Mouse (Mus musculus) hindbrain, embryonic 15.5 days (tissue): ENCODE results near the gene Rph3al. TPM values are rescaled to one million over a fixed set of nuclear protein-coding genes. Genes with fewer than 3 reads are reported as not detected.

Experiments used
- ATAC-seq: fragments of 200-750 bp; cut with Nextera tagmentation; 2 replicates; pipeline ENCODE4 v1.8.0; 2017; ENCODE audit warnings: low read depth, moderate number of reproducible peaks, moderate TSS enrichment; ENCODE audit not compliant: low FRiP score
- H3K27ac ChIP-seq: fragments of 300-500 bp; sonication (generic); replicated peaks from 2 replicates; pipeline ENCODE4 v1.5.1; 2015; ENCODE audit warnings: mild to moderate bottlenecking, inconsistent platforms
- H3K27me3 ChIP-seq: fragments of 300-500 bp; sonication (generic); 2 replicates; pipeline ENCODE4 v1.6.1; 2015; ENCODE audit warnings: control low read depth, inconsistent platforms
- H3K36me3 ChIP-seq: fragments of 300-500 bp; sonication (generic); 2 replicates; pipeline ENCODE4 v1.6.1; 2015; ENCODE audit warnings: control low read depth, inconsistent platforms
- H3K4me1 ChIP-seq: fragments of 300-500 bp; sonication (generic); replicated peaks from 2 replicates; pipeline ENCODE4 v1.6.1; 2015; ENCODE audit warnings: control low read depth, inconsistent platforms
- H3K4me2 ChIP-seq: fragments of 300-500 bp; sonication (generic); 2 replicates; pipeline ENCODE4 v1.6.1; 2015; ENCODE audit warnings: moderate library complexity, mild to moderate bottlenecking, inconsistent platforms
- H3K4me3 ChIP-seq: fragments of 300-500 bp; sonication (generic); 2 replicates; pipeline ENCODE4 v1.5.1; 2015; ENCODE audit warnings: mild to moderate bottlenecking, inconsistent platforms
- H3K9ac ChIP-seq: fragments of 300-500 bp; sonication (generic); 2 replicates; pipeline ENCODE4 v1.6.1; 2015; ENCODE audit warnings: inconsistent platforms
- H3K9me3 ChIP-seq: fragments of 300-500 bp; sonication (generic); 2 replicates; pipeline ENCODE4 v1.6.1; 2016; ENCODE audit warnings: control low read depth, inconsistent platforms
- WGBS: fragments of 180-500 bp; shearing (Covaris S2); methylation state at CpG from one replicate; pipeline ENCODE4 v1.1.7; 2015; 5-methylcytosine and 5-hydroxymethylcytosine counted together
- polyA plus RNA-seq: library from polyadenylated mRNA; unstranded; fragments of >200 nt; fragmentation: Nextera tagmentation; extraction: Ambion mirVana; gene quantifications from 2 replicates; pipeline ENCODE4 v1.2.1, GENCODE M21; 2015

The Rph3al gene
- polyA plus RNA-seq, 1 experiment from 2014 or later, result 3.1 TPM

DNA sequence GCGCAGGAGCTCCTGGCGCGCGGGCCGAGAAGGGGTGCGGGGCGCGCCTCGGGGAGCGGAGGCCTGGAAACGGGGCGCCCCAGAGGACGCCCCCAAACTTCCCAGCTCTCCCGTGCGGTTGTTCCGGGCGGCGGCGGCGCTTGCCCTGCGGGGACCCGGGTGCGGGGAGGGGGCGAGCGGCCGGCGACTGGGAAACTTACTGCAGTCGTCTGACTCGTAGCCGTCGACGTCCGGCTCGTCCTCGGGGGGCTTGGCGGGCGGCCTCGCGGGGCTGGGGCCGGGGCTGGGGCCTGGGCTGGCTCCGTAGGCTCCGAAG, 142.9 kb downstream of the Rph3al start:
- H3K27me3 ChIP-seq, result peaks cover 50% of the 10 kb centered on the region
- no peaks in the 10 kb centered on the region for H3K9me3 ChIP-seq
- WGBS, result 2% methylated on average over 41 of the region's 42 CpGs
- H3K4me3 ChIP-seq, result peak overlapping the region; percentile 53
- H3K9ac ChIP-seq, result peak overlapping the region; percentile 31
- peaks cover 36% of the 10 kb centered on the region for H3K4me1 ChIP-seq
- no peak overlapping the region for H3K27ac ChIP-seq
- H3K4me2 ChIP-seq, result peak overlapping the region; percentile 67
- no peaks in the 10 kb centered on the region for H3K36me3 ChIP-seq
- ATAC-seq, result no peak

DNA sequence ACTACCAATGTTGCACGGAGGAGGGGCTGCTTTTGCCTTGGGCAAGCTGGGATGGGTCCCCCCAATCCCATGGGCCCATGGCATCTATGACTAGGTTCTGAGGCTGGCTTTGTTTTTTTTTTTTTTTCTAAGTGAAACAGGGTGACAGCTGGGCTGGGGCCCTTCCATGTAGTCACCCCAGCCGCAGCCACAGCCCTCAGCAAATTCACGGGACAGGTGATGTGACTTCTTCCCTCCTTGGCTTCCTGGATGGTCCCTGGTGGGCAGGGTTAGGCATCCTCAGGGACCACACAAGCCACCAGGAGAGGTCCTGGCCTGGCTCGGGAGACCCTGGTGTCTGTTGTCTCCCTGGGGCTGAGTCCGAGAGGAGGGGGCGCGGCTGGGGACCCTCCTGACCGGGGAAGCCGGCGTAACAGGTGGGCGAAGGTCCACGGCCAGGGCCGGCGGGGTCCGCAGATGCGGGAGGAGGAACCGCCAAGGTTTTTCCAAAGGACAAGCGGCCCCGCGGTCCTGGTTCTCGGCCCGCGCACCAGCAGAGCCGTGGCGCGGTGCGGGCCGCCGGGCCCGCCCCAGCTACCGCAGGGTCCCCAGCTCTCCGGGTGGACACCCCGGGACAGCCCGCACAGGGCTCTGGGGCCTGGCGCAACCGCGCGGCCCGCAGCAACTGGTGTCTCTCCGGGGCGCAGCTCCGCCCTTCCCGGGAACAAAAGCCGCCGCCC, 143.5 kb downstream of the Rph3al start:
- ATAC-seq, result peak; percentile 19; the same call in 1 of the 2 replicates
- H3K9ac ChIP-seq, result peak overlapping the region; percentile 31
- H3K4me2 ChIP-seq, result peak overlapping the region; percentile 67
- H3K9me3 ChIP-seq, result no peaks in the 10 kb centered on the region
- 7% methylated on average over 44 of the region's 45 CpGs for WGBS
- H3K27ac ChIP-seq, result no peak overlapping the region
- no peaks in the 10 kb centered on the region for H3K36me3 ChIP-seq
- H3K4me1 ChIP-seq, result peaks cover 34% of the 10 kb centered on the region
- H3K4me3 ChIP-seq, result peak overlapping the region; percentile 53
- H3K27me3 ChIP-seq, result peaks cover 50% of the 10 kb centered on the region

DNA sequence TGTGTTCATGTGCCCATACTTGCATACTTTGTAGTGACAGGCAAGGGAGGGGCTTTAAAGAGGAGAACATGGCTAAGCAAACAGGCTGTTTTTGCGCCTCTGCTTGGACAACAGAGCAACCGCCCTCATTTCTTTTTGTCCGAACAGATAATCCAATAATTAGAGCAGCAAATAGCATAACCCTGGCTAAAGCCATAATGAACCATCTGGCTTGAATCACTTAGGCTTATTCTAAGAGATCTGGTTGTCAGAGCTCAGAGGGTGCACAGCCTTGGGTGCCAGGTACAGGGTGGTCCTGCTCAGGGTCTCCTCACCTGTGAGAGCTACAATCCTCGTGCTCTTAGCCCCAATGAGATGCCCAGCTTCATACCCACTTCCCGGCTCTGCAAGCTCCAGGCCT, 144.9 kb downstream of the Rph3al start:
- Histone ChIP-seq H3K9ac (no peak overlapping the region), H3K27ac (no peak overlapping the region), H3K36me3 (no peaks in the 10 kb centered on the region), H3K27me3 (peaks cover 50% of the 10 kb centered on the region), H3K4me2 (0 out of 2 replicates have a peak overlapping the region, but pooled peaks have one; percentile 67), H3K4me1 (peaks cover 31% of the 10 kb centered on the region), H3K4me3 (no peak overlapping the region), H3K9me3 (no peaks in the 10 kb centered on the region)
- ATAC-seq, result no peak
- 73% methylated on average over 5 of the region's 5 CpGs for WGBS

DNA sequence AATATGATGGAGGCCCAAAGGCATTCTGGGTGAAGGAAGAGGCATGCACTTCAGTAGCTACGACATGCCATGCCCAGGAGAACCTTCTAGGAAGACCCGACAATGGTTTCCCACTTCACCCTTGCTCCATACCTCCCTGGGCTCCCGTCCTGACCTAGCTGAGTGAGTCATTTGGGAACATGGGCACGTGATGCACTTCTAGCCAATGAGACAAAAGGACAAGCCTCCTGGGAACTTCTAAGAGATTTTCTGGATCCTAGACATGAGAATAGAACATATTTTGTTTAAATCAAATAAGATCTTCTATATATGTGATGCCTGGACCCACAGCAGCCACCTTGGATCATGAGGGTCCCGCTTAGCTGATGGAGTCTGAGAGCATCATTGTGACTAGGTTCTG, 145.7 kb downstream of the Rph3al start:
- no peak for ATAC-seq
- H3K9ac ChIP-seq, result no peak overlapping the region
- no peaks in the 10 kb centered on the region for H3K9me3 ChIP-seq
- peaks cover 42% of the 10 kb centered on the region for H3K27me3 ChIP-seq
- no peak overlapping the region for H3K4me2 ChIP-seq
- no peak overlapping the region for H3K27ac ChIP-seq
- 79% methylated on average over 5 of the region's 5 CpGs for WGBS
- H3K4me1 ChIP-seq, result peaks cover 31% of the 10 kb centered on the region
- H3K36me3 ChIP-seq, result no peaks in the 10 kb centered on the region
- H3K4me3 ChIP-seq, result no peak overlapping the region

DNA sequence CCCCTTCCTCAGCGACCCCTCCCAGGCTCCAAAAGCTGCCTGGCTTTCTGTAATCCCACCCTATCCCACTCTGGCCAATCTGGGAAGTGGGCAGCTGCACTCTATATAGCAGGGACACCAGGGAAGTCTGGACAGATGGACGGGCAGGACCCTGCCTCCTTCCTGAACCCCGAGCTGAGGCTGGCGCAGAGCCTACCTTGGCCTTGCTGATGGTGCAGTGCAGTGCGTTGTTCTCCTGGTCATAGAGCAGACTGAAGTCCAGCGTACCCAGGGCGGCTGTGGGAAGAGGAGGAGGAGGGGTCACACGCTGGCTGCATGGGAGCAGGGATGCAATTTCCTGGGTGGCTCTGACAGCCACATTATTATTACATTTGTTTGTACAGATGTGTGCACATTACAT, 152.3 kb downstream of the Rph3al start:
- no peaks in the 10 kb centered on the region for H3K27me3 ChIP-seq
- no peak overlapping the region for H3K27ac ChIP-seq
- 80% methylated on average over 8 of the region's 8 CpGs for WGBS
- no peaks in the 10 kb centered on the region for H3K9me3 ChIP-seq
- no peak overlapping the region for H3K9ac ChIP-seq
- no peaks in the 10 kb centered on the region for H3K36me3 ChIP-seq
- H3K4me1 ChIP-seq, result no peaks in the 10 kb centered on the region
- H3K4me2 ChIP-seq, result no peak overlapping the region
- no peak overlapping the region for H3K4me3 ChIP-seq
- no peak for ATAC-seq

DNA sequence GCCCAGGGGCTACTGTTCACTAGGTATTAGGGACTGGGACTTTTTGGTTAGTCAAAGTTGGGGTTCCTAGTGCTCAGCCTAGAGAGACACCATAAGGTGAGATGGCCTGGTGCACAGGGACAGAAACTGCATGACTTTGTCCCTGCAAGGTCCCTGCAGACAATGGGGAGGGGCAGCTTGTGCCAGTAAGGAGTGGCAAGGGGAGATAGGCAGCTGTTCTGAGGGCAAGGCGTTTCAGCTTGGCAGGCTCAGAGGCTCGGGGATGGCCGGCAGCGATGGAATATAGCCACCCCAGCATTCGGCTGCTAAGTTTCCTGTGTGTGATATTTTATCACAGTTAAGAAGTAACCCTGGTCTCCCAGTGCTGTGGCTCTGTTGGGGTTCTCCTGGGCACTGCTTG, 154.4 kb downstream of the Rph3al start:
- no peaks in the 10 kb centered on the region for H3K4me1 ChIP-seq
- no peaks in the 10 kb centered on the region for H3K27me3 ChIP-seq
- H3K9ac ChIP-seq, result no peak overlapping the region
- H3K9me3 ChIP-seq, result no peaks in the 10 kb centered on the region
- no peak for ATAC-seq
- 86% methylated on average over 5 of the region's 5 CpGs for WGBS
- H3K4me2 ChIP-seq, result no peak overlapping the region
- H3K4me3 ChIP-seq, result no peak overlapping the region
- 0 out of 2 replicates have a peak, but pooled peaks cover 4% of the 10 kb centered on the region for H3K36me3 ChIP-seq
- no peak overlapping the region for H3K27ac ChIP-seq

DNA sequence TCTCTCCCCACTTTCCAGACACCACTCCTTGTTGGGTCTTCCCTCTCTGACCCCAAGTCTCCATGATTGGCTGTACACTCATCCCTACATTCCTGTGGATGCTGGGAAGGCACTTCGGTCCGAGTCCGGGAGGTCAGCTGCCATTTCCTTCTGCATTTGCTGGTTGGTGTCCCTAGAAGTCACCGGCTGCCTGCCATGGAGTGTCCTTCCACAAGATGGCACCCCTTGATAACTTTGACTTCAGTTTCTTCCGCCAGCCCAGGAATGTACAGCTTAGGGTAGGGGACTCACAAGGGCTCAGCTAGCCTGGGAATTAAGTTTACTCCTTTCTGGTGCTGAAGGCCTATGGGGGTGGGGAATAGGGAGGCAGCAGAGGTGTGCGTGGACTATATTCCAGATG, 156.3 kb downstream of the Rph3al start:
- H3K27me3 ChIP-seq, result no peaks in the 10 kb centered on the region
- H3K36me3 ChIP-seq, result 0 out of 2 replicates have a peak, but pooled peaks cover 4% of the 10 kb centered on the region
- no peaks in the 10 kb centered on the region for H3K9me3 ChIP-seq
- peak; percentile 66; the same call in 1 of the 2 replicates for ATAC-seq
- H3K27ac ChIP-seq, result no peak overlapping the region
- no peak overlapping the region for H3K4me3 ChIP-seq
- 27% methylated on average over 6 of the region's 6 CpGs for WGBS
- H3K4me2 ChIP-seq, result no peak overlapping the region
- H3K9ac ChIP-seq, result no peak overlapping the region
- H3K4me1 ChIP-seq, result no peaks in the 10 kb centered on the region

Other genes starting within 250 kb of the Rph3al start
- gene Ywhae, start 205.6 kb downstream of the Rph3al start, polyA plus RNA-seq, result 1,343 and 1,395 TPM in 2 replicates
- gene Doc2b, start 142.4 kb downstream of the Rph3al start, polyA plus RNA-seq, result 3.2 and 3.4 TPM in 2 replicates
- 4.3 and 5.0 TPM in 2 replicates for gene 1700016K19Rik, start 61.5 kb upstream of the Rph3al start, polyA plus RNA-seq
- gene Rflnb, start 89.4 kb upstream of the Rph3al start, polyA plus RNA-seq, result 11.4 and 13.4 TPM in 2 replicates
- 67.7 and 68.4 TPM in 2 replicates for gene Vps53, start 241.2 kb upstream of the Rph3al start, polyA plus RNA-seq
- gene Fam57a, start 241.2 kb upstream of the Rph3al start, polyA plus RNA-seq, result 23.8 and 27.3 TPM in 2 replicates